ENCODE assay signal across 1 mouse cellular context in the genomic region with DNA sequence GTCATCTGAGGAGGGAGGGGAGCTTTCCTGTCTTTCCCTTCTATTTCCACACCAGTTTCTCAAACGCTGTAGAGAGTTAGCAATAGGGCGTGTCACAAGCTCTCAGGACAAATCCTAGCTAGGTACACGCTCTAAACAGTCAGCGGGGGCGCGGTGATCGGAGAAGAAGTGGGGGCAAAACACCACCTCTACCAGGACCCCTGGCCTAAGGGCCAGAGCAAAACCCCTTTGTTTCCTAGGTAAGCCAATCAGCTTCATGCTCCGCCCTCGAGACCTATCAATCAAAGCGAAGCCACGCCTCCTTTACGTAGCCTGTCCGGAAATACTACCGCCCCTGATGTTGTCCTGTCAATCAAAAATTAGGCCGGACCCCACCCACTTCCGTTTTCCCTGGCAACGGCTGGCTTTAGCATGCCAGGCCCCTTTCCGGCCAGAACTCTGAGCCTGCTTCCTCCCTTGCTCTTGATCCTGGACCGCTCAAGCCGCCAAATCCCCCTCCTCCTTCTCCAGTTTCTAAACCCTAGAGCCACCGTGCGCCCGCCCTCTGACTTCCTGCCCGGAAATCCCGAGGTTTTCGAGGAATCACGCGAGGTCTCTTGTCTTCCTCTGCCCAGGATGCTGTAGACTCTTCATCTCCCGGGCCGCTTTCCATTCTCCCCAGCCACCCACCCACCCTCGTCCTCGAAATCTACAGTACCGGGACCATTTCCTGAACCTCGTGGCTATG.
A peak's percentile ranks its signal among the peaks of the same experiment; 100 is the strongest.
TF ChIP-seq lines count a peak whose summit lies in the region.

No protein-coding gene starts in this region.

TF ChIP-seq in MEL, 35 proteins besides CTCF, POLR2A, EP300 and RAD21 (continued from another document):
- TF ChIP-seq USF2 (IDR thresholded peaks at IDR 0.05; ENCODE audit: borderline replicate concordance in 1 of 2, insufficient read depth in 1 of 2, low read depth in 1 of 2, low read length in 2 of 2) (no peak), USF1 (IDR thresholded peaks at IDR 0.05; ENCODE audit: low read depth, low read length) (no peak), MYB (IDR thresholded peaks at IDR 0.05; ENCODE audit: low read depth, low read length) (0 out of 2 replicates have a peak, but pooled peaks have one; percentile 11), MYC (IDR thresholded peaks at IDR 0.05; ENCODE audit: low read depth, low read length) (peak; percentile 65), CHD2 (IDR thresholded peaks at IDR 0.05; ENCODE audit: low read length) (peak; percentile 90), TBP (IDR thresholded peaks at IDR 0.05; ENCODE audit: low read depth, low read length) (peak; percentile 57; the same call in 1 of the 2 replicates), ETS1 (IDR thresholded peaks at IDR 0.05; ENCODE audit: low read depth, low read length) (peak; percentile 64), MXI1 (IDR thresholded peaks at IDR 0.05; ENCODE audit: low read depth, low read length) (peak; percentile 11), POLR2AphosphoS2 (IDR thresholded peaks at IDR 0.05; ENCODE audit: low read length) (peak; percentile 81; the same call in 1 of the 2 replicates), RCOR1 (IDR thresholded peaks at IDR 0.05; ENCODE audit: low read depth, low read length) (no peak), ELF1 (IDR thresholded peaks at IDR 0.05; ENCODE audit: low read depth, low read length) (peak; percentile 92), KAT2A (conservative IDR thresholded peaks at IDR 0.05; ENCODE audit: low read depth, low read length) (no peak), MAZ (IDR thresholded peaks at IDR 0.05; ENCODE audit: low read depth, low read length) (peak; percentile 63; the same call in 1 of the 2 replicates), HCFC1 (IDR thresholded peaks at IDR 0.05; ENCODE audit: low read depth, low read length) (peak; percentile 81), POLR2AphosphoS5 (IDR thresholded peaks at IDR 0.05; ENCODE audit: borderline replicate concordance, low read depth, low read length) (peak; percentile 39; the same call in 1 of the 2 replicates), UBTF (IDR thresholded peaks at IDR 0.05; ENCODE audit: borderline replicate concordance, insufficient read depth, low read depth, low read length) (no peak), JUND (IDR thresholded peaks at IDR 0.05; ENCODE audit: low read depth, low read length) (no peak), ZNF384 (IDR thresholded peaks at IDR 0.05; ENCODE audit: low read depth, low read length) (no peak), E2F4 (IDR thresholded peaks at IDR 0.05; ENCODE audit: borderline replicate concordance, low read depth, low read length) (no peak), GATA1 (IDR thresholded peaks at IDR 0.05; ENCODE audit: low read depth, low read length) (no peak), TCF12 (IDR thresholded peaks at IDR 0.05; ENCODE audit: low read depth, low read length) (peak; percentile 50), NRF1 (IDR thresholded peaks at IDR 0.05; ENCODE audit: insufficient read depth, low read depth, low read length, poor library complexity, severe bottlenecking) (no peak), ZMIZ1 (IDR thresholded peaks at IDR 0.05; ENCODE audit: low read depth, low read length) (peak; percentile 81; the same call in 1 of the 2 replicates)
